Mouse (Mus musculus) layer of hippocampus, adult 2 months (tissue): Measurements from ENCODE around the gene Pard6b. TPM values are rescaled to one million over a fixed set of nuclear protein-coding genes. Genes with fewer than 3 reads are reported as not detected.
"Not testable (repeated sequence)": the region's sequence is repeated elsewhere in the genome, so short reads cannot be mapped to it uniquely, and the experiment has no call there.

Source experiments
- DNase-seq, 2 experiments: peaks; one replicate each; pipeline ENCODE4 v3.0.0; 2022; ENCODE audit warnings: low spot score in 2 of 2
- H3K27ac ChIP-seq: fragments of 200-600 bp; 2 replicates; pipeline ENCODE4 v1.8.1; 2022
- H3K4me3 ChIP-seq: fragments of 200-600 bp; 2 replicates; pipeline ENCODE4 v1.8.1; 2022; ENCODE audit warnings: mild to moderate bottlenecking
- CTCF ChIP-seq: fragments of 200-600 bp; conservative IDR thresholded peaks from 2 replicates; pipeline ENCODE4 v1.8.1; 2022; ENCODE audit warnings: antibody characterized with exemption, mild to moderate bottlenecking, moderate library complexity
- total RNA-seq, 2 experiments: library from RNA; stranded (reverse); gene quantifications; 2 replicates each; pipeline ENCODE4 v1.2.3; 2021

Gene Pard6b
- total RNA-seq, 2 experiments from 2014 or later: 3.6 to 4.3 TPM

DNA sequence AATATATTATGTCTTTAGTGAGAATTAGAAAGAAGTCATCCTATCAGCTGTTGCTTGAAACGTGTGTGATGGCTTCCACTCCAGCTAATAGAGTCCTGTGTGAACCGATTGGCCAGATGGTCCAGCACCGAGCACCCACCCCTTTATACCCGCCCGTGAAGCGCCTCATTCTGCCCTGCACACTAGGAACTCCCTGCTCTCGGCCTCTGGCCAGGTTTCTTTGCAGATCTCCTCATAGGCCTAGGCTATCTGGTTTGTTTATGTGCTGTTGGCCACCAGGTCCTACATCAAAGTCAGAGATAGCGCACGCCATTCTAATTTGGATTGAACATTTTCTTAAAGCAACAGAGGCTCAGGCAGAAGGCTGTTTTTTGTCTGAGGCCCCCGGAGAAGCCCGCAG lies 10.8 kb downstream of the Pard6b start:
- no peak for DNase-seq
- no peak for TF ChIP-seq CTCF
- no peak overlapping the region for H3K4me3 ChIP-seq

DNA sequence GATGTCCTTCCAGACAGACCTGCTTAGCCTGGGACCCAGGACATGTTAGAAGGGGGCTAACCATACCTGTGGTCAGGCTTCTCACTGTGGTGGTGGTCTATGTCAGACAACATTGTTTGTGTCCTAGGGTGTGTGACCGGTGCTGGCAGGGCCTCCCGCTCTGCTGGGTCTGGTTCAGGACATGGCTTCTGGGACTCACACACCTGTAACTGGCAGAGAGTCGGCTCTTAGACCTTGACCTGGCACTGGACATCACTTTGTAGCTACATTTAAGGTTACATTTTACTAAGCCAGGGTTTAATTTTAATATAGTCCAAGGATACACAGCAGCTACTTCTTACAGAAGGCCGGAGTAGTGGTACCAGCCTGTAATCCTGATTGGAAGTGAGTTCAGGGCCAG lies 12.3 kb downstream of the Pard6b start:
- Histone ChIP-seq H3K27ac (no peak overlapping the region), H3K4me3 (no peak overlapping the region)
- no peak for DNase-seq
- no peak for TF ChIP-seq CTCF

More for the DNA sequence above, 10.8 kb downstream of the Pard6b start:
- no peak overlapping the region for H3K27ac ChIP-seq

DNA sequence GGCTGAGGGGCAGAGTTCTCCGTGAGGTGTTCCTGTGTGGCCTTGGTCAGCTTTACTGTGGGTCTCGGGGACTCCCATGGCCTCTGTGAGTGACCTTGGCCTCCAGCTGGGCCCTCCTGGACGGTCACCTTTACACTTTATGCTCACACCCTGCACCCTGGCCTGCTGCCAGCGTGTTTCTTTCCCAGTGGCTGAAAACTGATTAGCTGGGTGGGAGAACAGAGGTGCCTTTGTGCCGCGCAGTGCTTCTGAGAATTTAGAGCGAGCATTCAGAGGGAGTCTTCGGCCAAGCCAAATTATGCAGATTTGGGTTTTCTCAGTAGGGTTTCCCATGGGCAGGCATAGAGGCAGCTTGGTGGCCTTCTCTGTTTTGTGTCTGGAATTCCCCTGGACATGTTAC lies 14.3 kb downstream of the Pard6b start:
- TF ChIP-seq CTCF: no peak
- H3K27ac ChIP-seq: no peak overlapping the region
- no peak overlapping the region for H3K4me3 ChIP-seq
- DNase-seq: peak in 1 of 2 experiments; percentile 46

DNA sequence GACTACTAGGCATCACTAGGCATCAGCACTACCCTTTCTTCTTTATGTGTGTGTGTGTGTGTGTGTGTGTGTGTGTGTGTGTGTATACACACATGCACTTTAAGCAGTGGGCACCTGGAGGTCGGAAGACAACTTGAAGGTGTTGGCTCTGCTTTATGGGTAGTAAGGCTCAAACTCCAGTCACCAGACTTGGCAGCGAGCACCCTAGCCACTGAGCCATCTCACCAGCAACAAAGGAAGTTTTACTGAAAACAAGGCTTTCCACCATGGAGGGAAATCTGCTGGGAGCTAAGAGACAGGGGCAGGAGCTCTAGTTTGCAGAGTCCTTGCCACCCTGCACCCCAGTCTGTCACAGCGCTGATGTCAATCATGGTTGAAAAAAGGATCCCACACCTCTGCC lies 15.7 kb downstream of the Pard6b start:
- Histone ChIP-seq H3K27ac (no peak overlapping the region), H3K4me3 (no peak overlapping the region)
- DNase-seq: no peak
- TF ChIP-seq CTCF: no peak

DNA sequence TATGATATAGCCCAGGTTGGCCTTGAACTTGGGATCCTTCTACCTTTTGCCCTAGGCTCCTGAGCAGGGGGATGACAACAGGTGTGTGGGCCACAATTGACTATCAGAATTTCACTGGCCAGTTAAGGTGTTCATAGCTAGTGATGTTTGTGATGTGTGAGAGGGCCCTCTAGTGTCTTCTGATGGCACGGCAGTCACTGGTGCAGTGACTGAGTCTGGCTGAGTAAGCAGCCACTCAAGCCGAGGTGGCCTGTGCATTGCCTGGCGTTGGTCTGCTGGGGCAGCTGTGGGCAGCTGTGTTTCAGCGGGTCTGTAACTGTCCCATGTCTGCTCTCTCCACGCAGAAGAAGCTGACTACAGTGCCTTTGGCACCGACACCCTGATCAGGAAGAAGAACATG lies 17.2 kb downstream of the Pard6b start:
- Histone ChIP-seq H3K27ac (no peak overlapping the region), H3K4me3 (no peak overlapping the region)
- peak; percentile 61 to 69 for DNase-seq
- TF ChIP-seq CTCF: peak; percentile 91

DNA sequence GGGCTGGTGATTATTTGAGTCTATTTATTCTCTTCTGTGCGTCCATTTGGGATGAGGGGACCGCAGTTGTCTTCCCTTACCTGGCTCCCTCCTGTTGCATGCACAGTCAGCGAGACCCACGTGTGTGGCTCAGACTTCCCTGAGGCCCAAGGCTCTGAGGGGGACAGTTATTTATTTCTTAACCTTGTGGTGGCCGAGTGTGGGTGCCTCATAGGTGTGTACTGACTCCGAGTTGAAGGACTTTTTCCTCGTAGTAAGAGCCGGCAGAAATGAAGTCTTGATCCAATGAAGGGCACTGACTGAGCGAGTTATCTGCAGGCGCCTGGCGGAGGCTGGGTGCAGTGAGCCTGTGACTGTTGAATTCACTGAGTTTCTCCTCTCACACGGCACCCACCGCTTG lies 19.2 kb downstream of the Pard6b start:
- no peak for DNase-seq
- Histone ChIP-seq H3K27ac (no peak overlapping the region), H3K4me3 (no peak overlapping the region)
- no peak for TF ChIP-seq CTCF

DNA sequence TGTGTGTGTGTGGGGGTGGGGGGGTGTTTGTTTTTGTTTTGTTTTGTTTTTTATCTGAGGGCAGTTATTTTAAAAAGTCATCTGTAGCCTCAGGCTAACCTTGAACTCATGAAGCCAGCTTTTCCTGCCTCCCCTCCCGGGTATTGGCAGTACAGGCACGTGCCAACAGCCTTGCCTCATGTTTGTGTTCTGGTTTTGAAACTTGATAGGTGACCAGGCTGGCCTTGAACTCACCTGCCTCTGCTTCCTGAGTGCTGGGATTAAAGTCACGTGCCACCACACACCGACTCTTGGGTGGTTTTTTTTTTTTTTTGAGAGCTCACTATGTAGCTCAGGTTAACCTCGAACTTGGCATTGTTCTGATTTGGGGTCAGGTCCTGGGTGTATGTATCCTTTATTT lies 21.0 kb downstream of the Pard6b start:
- Histone ChIP-seq H3K27ac (no peak overlapping the region), H3K4me3 (no peak overlapping the region)
- no peak for TF ChIP-seq CTCF
- DNase-seq: no peak

DNA sequence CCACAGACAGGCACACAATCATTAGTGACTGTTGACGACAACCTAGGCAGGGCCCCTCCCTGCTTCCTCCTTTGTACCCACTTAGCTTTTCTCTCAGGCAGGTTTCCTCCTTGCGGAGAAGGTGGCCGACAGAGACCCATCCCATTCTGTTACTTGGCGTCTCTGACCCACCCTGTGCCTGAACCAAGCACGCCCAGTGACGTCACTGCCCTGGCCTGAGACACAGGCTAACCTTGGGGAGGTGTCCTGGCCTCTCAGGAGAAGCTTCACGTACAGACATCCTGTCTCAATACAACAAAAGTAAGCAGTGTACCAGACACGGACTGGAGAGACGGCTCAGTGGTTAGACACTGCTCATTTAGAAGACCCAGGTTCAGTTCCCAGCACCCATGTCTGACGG lies 22.5 kb downstream of the Pard6b start:
- no peak for DNase-seq
- no peak overlapping the region for H3K27ac ChIP-seq
- no peak overlapping the region for H3K4me3 ChIP-seq
- TF ChIP-seq CTCF: no peak

DNA sequence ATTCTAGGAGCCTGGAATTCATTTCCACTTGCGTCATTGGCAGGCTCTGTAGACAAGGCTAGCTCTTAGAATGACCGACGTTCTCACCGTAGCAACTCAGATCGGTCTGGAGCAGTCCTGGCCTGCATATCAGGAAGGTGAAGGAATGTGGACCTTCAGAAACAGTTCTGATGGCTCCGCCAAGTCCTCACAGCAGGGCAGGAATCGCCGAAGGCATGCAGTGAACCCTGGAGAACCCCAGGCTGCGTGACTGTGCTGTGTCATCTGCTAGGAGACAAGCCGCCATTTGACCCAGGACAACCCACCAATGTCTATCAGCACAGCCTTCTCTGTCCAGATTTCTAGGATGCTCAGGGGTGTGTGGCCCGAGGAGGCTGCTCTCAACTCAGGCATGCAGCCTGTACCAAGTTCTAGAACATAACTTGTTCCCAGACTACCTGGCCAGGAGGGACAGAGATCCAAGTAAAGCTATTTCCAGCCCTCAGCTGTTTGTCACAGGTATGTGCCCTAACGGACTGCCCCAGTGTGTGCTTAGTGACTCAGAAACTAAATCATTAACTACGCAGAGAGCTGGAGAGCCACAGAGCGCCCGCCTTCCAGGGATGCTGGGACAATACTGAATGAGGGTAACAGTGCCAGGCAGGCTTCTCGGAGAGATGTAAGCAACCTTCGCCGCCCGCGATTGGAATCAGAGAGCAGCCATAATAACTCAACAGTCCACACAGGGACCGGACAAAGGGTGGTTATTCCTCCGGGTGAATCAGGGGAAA lies 23.8 kb downstream of the Pard6b start:
- H3K27ac ChIP-seq: no peak overlapping the region
- H3K4me3 ChIP-seq: no peak overlapping the region
- no peak for DNase-seq
- no peak for TF ChIP-seq CTCF

DNA sequence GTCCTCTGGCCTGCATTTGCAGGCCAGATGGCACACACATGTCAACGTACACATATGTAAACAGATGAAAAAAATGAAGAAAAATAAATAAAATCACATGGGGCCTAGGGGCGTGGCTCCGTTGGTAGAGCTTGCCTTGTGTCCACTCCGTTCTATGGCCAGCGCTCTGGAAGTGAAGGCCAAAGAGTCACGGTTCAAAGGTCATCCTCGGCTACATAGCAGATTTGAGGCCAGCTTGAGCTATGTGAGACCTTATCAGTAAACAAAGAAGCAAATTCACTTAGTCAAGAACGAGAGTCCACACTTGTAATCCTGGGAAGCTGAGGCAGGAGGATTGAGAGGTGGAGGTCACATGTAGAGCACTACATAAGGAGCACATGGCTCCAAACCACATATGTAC lies 24.5 kb downstream of the Pard6b start:
- DNase-seq: no peak
- TF ChIP-seq CTCF: no peak
- no peak overlapping the region for H3K4me3 ChIP-seq
- no peak overlapping the region for H3K27ac ChIP-seq

DNA sequence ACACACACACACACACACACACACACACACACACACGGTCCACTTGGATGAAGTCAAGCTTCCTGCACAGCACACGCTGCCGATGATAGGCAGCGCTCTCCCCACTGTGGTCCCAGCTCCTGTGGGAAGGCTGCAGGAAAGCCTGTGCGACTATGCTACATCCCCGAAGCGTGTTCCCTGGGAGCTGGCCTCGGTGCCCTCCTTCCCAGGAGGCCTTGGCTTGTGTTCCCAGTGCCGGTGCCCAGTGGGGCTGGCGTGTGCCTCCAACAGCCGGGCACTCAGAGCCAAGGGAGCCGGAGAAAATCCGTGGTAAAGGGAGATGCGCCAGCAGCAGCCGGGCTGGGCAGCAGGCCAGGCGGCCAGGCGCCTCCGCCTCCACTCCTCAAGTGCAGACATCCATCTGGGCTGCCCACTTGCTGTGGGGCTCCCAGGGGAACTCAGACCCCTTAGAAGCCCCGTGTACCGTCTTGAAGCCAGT lies 25.9 kb downstream of the Pard6b start:
- H3K27ac ChIP-seq: peak overlapping the region; percentile 84
- peak; percentile 86 for DNase-seq
- no peak for TF ChIP-seq CTCF
- H3K4me3 ChIP-seq: peak overlapping the region; percentile 45

DNA sequence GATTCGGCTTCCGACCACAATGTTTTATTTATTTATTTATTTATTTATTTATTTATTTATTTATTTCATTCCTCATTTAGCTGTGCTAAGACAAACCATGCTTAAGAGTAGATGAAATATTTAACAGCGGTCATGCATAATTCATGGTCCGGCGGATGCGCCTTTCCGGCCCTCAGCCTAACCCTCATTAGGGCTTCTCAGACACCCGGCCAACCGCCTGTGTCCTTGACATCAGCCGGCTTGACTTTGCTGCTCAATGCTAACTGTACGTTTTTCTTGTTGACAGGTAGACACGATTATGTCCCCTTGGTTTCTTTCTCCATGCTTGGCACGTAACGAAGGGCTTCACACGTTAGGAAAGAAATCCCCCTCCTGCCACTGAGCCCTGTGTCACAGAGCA lies 26.6 kb downstream of the Pard6b start:
- H3K27ac ChIP-seq: peak overlapping the region; percentile 84
- DNase-seq: no peak
- peak overlapping the region; percentile 45; the same call in 1 of the 2 replicates for H3K4me3 ChIP-seq
- TF ChIP-seq CTCF: no peak

DNA sequence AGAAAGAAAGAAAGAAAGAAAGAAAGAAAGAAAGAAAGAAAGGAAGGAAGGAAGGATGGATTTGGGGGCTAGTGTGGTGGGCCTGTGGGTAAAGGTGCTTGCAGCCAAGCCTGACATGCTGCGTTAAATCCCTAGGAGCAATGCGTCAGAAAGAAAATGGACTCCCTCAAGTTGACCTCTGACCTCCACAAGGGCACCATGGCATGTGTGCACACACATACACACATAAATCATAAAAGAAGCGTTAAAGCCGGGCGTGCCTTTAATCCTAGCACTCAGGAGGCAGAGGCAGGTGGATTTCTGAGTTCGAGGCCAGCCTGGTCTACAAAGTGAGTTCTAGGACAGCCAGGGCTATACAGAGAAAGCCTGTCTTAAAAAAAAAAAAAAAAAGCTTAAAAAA lies 27.1 kb downstream of the Pard6b start:
- H3K27ac ChIP-seq, H3K4me3 ChIP-seq, DNase-seq: not testable (repeated sequence)

DNA sequence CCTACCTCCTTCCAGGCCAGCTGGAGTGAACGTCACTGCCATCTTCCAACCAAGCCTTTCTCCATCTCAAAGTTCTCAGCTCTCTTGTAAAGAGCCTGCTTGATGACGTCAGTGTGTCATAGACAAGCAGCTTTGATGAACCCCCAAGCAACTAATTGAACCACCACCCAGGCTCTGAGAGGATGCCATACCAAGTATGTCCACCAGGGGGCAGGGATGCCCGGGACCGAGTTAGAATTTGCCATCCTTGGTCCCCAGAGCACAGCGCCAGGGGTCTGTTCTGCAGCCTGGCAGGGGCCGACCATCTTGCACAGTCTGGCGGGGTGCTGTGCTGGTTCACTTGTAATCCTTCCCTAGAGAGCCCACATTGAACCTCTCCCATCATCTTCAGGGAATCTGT lies 31.1 kb downstream of the Pard6b start:
- peak; percentile 46 to 87 for DNase-seq
- no peak overlapping the region for H3K27ac ChIP-seq
- TF ChIP-seq CTCF: peak; percentile 97
- H3K4me3 ChIP-seq: no peak overlapping the region

DNA sequence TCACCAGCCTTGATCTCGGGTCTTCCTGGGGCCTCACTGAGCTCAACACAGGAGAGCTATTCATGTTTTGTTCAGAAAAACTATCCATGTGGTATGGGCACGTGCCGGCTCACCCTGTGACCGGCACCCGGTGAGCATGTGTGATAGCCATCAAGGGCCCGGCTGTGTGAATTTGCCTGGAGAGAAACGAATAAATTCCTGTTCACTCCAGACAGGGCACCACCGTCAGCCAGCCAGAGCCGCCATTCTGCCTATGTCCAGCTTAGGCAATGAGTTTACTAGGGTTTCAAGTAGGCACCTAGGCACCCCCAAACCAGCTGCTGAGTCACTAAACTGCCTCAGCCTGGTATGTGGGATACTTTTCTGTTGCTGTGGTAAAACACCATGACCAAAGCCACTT lies 32.5 kb downstream of the Pard6b start:
- no peak for DNase-seq
- TF ChIP-seq CTCF: no peak
- no peak overlapping the region for H3K4me3 ChIP-seq
- no peak overlapping the region for H3K27ac ChIP-seq
